Mouse (Mus musculus) liver, embryonic 14.5 days (tissue): Measurements from ENCODE around the gene Avpi1. TPM values are rescaled to one million over a fixed set of nuclear protein-coding genes. Genes with fewer than 3 reads are reported as not detected.

ENCODE experiments used
- ATAC-seq: fragments of 200-750 bp; cut with Nextera tagmentation; 2 replicates; pipeline ENCODE4 v1.8.0; 2017; ENCODE audit warnings: moderate number of reproducible peaks, mild to moderate bottlenecking, moderate library complexity; ENCODE audit not compliant: insufficient read depth
- DNase-seq, 3 experiments: peaks; one replicate each; pipeline ENCODE4 v3.0.0-alpha.2; 2012 to 2013; ENCODE audit warnings: low read depth in 3 of 3, low spot score in 3 of 3
- H3K27ac ChIP-seq: fragments of 300-500 bp; sonication (generic); 2 replicates; pipeline ENCODE4 v1.5.1; 2014; ENCODE audit warnings: moderate library complexity, mild to moderate bottlenecking, control low read depth, inconsistent platforms
- H3K27me3 ChIP-seq: fragments of 300-500 bp; sonication (generic); 2 replicates; pipeline ENCODE4 v1.6.1; 2014; ENCODE audit warnings: mild to moderate bottlenecking, low read length, moderate library complexity; ENCODE audit not compliant: control insufficient read depth, insufficient read depth
- H3K36me3 ChIP-seq: fragments of 300-500 bp; sonication (generic); replicated peaks from 2 replicates; pipeline ENCODE4 v1.6.1; 2014; ENCODE audit warnings: low read depth; ENCODE audit not compliant: control insufficient read depth, insufficient read depth
- H3K4me1 ChIP-seq, 2 experiments: fragments of 200-500 bp in 1 of 2; fragments of 300-500 bp in 1 of 2; sonication (generic) in 1 of 2; replicated peaks; 2 replicates each; pipeline ENCODE4 v1.6.1; 2012 to 2014; ENCODE audit warnings: antibody characterized with exemption in 1 of 2, inconsistent platforms in 1 of 2, low read length in 1 of 2; ENCODE audit not compliant: control insufficient read depth in 2 of 2, insufficient read depth in 2 of 2
- H3K4me2 ChIP-seq: fragments of 300-500 bp; sonication (generic); 2 replicates; pipeline ENCODE4 v1.6.1; 2014; ENCODE audit warnings: low read depth, mild to moderate bottlenecking, control low read depth, moderate library complexity
- H3K4me3 ChIP-seq, 2 experiments: fragments of 200-500 bp in 1 of 2; fragments of 300-500 bp in 1 of 2; sonication (generic) in 1 of 2; 2 replicates each; pipeline ENCODE4 v1.5.1; 2012 to 2014; ENCODE audit warnings: low read depth in 2 of 2, low read length in 2 of 2, mild to moderate bottlenecking in 2 of 2, control low read depth in 1 of 2, inconsistent platforms in 1 of 2, moderate library complexity in 1 of 2; ENCODE audit not compliant: insufficient read depth in 1 of 2
- H3K9ac ChIP-seq: fragments of 300-500 bp; sonication (generic); replicated peaks from 2 replicates; pipeline ENCODE4 v1.6.1; 2014; ENCODE audit warnings: mild to moderate bottlenecking, control low read depth, moderate library complexity
- H3K9me3 ChIP-seq: fragments of 300-500 bp; sonication (generic); 2 replicates; pipeline ENCODE4 v1.6.1; 2016; ENCODE audit warnings: low read length, mixed read lengths; ENCODE audit not compliant: control insufficient read depth
- CTCF ChIP-seq: IDR thresholded peaks from 2 replicates; pipeline ENCODE4 v1.5.1; 2016; ENCODE audit warnings: antibody characterized with exemption, low read depth, control low read depth
- EP300 ChIP-seq: IDR thresholded peaks from 2 replicates; pipeline ENCODE4 v1.6.1; 2016; ENCODE audit warnings: antibody characterized with exemption, low read depth
- WGBS: fragments of 180-500 bp; shearing (Covaris S2); extraction: QIAGEN DNeasy Blood & Tissue Kit; methylation state at CpG from one replicate; pipeline ENCODE4 v1.1.7; 2014; ENCODE audit not compliant: insufficient replicate concordance; 5-methylcytosine and 5-hydroxymethylcytosine counted together
- polyA plus RNA-seq, 2 experiments: library from polyadenylated mRNA; depleted of rRNA in 1 of 2; stranded (reverse) in 1 of 2; unstranded in 1 of 2; fragments of >200 nt; fragmentation: Nextera tagmentation in 1 of 2; extraction: Ambion mirVana in 1 of 2; gene quantifications; 2 replicates each; pipeline versions ENCODE4 v1.2.1 to v1.2.3; 2012 to 2014

The Avpi1 gene
- polyA plus RNA-seq, 2 experiments = 7.2 to 20.4 TPM

- Histone ChIP-seq H3K27me3 (peaks cover 6% of the 10 kb centered on the region), H3K9me3 (no peaks in the 10 kb centered on the region), H3K4me1 (peaks cover 7 to 8% of the 10 kb centered on the region in 2 experiments; a peak in 3 of 4 replicates), H3K27ac (no peak within 1 kb of the TSS), H3K4me2 (no peak within 1 kb of the TSS), H3K4me3 (no peak within 1 kb of the TSS), H3K36me3 (no peaks in the 10 kb centered on the region), H3K9ac (no peak within 1 kb of the TSS)
- ATAC-seq (no peak), DNase-seq (no peak)
- TF ChIP-seq CTCF (no peak), EP300 (no peak)
- 54% methylated on average over 5 of the region's 5 CpGs for WGBS
These were observed 34.9 kb upstream of the Avpi1 start, which contains the start of gene Zfyve27 for GRCm38 (mm10) chr19:42163764-42164163. TSS of gene Zfyve27 (plus strand) at chr19:42163951.

GRCm38 (mm10) chr19:42158246-42159017, 29.6 kb upstream of the Avpi1 start:
- H3K4me2 ChIP-seq = peak overlapping the region; percentile 40
- no peak overlapping the region for H3K9ac ChIP-seq
- no peak overlapping the region for H3K27ac ChIP-seq
- ATAC-seq (peak; percentile 41; the same call in 1 of the 2 replicates), DNase-seq (no peak)
- no peak overlapping the region for H3K4me3 ChIP-seq
- H3K4me1 ChIP-seq = peaks cover 8 to 18% of the 10 kb centered on the region in 2 experiments; a peak in 3 of 4 replicates
- whole genome bisulfite sequencing = 16% methylated on average over 13 of the region's 13 CpGs
- TF ChIP-seq CTCF = no peak
- peak; percentile 68 for TF ChIP-seq EP300
- H3K36me3 ChIP-seq = no peaks in the 10 kb centered on the region
- H3K9me3 ChIP-seq = no peaks in the 10 kb centered on the region
- H3K27me3 ChIP-seq = no peaks in the 10 kb centered on the region

GRCm38 (mm10) chr19:42157493-42158237, 28.8 kb upstream of the Avpi1 start:
- Histone ChIP-seq H3K4me2 (no peak overlapping the region), H3K36me3 (no peaks in the 10 kb centered on the region), H3K27me3 (no peaks in the 10 kb centered on the region), H3K9me3 (no peaks in the 10 kb centered on the region), H3K4me1 (peaks cover 8 to 18% of the 10 kb centered on the region in 2 experiments; a peak in 3 of 4 replicates), H3K27ac (no peak overlapping the region), H3K4me3 (no peak overlapping the region), H3K9ac (no peak overlapping the region)
- WGBS = 28% methylated on average over 12 of the region's 12 CpGs
- DNase-seq (no peak), ATAC-seq (no peak)
- no peak for TF ChIP-seq CTCF
- no peak for TF ChIP-seq EP300

GRCm38 (mm10) chr19:42151990-42152389, 23.1 kb upstream of the Avpi1 start:
- Histone ChIP-seq H3K36me3 (no peaks in the 10 kb centered on the region), H3K9me3 (no peaks in the 10 kb centered on the region), H3K27ac (no peak overlapping the region), H3K4me3 (no peak overlapping the region), H3K4me1 (peaks cover 4 to 8% of the 10 kb centered on the region in 2 experiments), H3K9ac (no peak overlapping the region), H3K4me2 (no peak overlapping the region), H3K27me3 (peaks cover 22% of the 10 kb centered on the region)
- ATAC-seq = no peak
- peak in 2 of 3 experiments; percentile 51 to 54 for DNase-seq
- no peak for TF ChIP-seq EP300
- TF ChIP-seq CTCF = peak; percentile 94
- 6% methylated on average over 6 of the region's 6 CpGs for WGBS

- peak overlapping the region; percentile 71 for H3K4me2 ChIP-seq
- DNase-seq = no peak
- peak overlapping the region; percentile 54 to 65 for H3K4me3 ChIP-seq
- peaks cover 7 to 15% of the 10 kb centered on the region in 2 experiments for H3K4me1 ChIP-seq
- 45% methylated on average over 7 of the region's 7 CpGs for WGBS
- H3K9ac ChIP-seq = no peak overlapping the region; the same call in 1 of the 2 replicates
- peaks cover 28% of the 10 kb centered on the region for H3K27me3 ChIP-seq
- no peak for TF ChIP-seq CTCF
- H3K36me3 ChIP-seq = no peaks in the 10 kb centered on the region
- H3K9me3 ChIP-seq = no peaks in the 10 kb centered on the region
- no peak for ATAC-seq
- H3K27ac ChIP-seq = no peak overlapping the region
These were observed 19.7 kb upstream of the Avpi1 start for GRCm38 (mm10) chr19:42148569-42148860.
